Mouse (Mus musculus) testis, adult 2 months (tissue): ENCODE data around the gene Ndufs5.

Experiments
- CTCF ChIP-seq: fragments of 200-500 bp; IDR thresholded peaks from 2 replicates; pipeline ENCODE4 v1.5.1; 2012; ENCODE audit warnings: low read depth, mild to moderate bottlenecking, inconsistent platforms, low read length, moderate library complexity; ENCODE audit not compliant: control insufficient read depth, insufficient read depth, insufficient replicate concordance
- POLR2A ChIP-seq: fragments of 200-500 bp; IDR thresholded peaks from 2 replicates; pipeline ENCODE4 v1.6.1; 2012; ENCODE audit warnings: low read depth, mild to moderate bottlenecking, inconsistent platforms, low read length, moderate library complexity; ENCODE audit not compliant: control insufficient read depth

DNA sequence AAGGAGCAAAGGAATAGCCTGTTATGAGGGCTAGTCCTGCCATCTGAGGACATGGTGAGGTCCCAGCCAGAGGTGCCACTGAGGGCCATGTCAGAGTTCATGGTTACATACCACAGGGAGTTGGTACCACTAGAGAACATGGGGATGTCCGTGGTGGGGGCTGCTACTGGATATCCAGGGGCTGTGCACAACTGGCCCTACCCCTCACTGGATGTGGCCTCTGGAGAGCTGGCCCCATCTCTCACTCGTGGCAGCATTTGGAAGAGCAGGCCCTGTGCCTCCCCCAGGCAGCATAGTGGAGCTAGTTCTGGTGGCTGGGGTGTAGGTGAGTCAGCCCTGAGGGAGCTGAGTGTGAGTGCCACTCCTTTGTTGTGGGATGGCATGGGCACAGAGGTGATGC is 14.9 kb upstream of the Ndufs5 start:
- TF ChIP-seq POLR2A (no peak), CTCF (no peak)
